Mouse (Mus musculus) MEL (cell line): ENCODE data around the gene Gsk3b.

Source experiments
- CTCF ChIP-seq, 3 experiments: IDR thresholded peaks in 2 of 3; conservative IDR thresholded peaks in 1 of 3; 2 replicates each; pipeline ENCODE4 v1.5.1; 2011 to 2012; ENCODE audit warnings: low read length in 3 of 3, low read depth in 2 of 3, mild to moderate bottlenecking in 2 of 3, improper control_type of control experiment in 1 of 3, inconsistent platforms in 1 of 3, mixed read lengths in 1 of 3, moderate library complexity in 1 of 3; ENCODE audit not compliant: control insufficient read depth in 1 of 3, insufficient read depth in 1 of 3, poor library complexity in 1 of 3, severe bottlenecking in 1 of 3
- E2F4 ChIP-seq: IDR thresholded peaks from 2 replicates; pipeline ENCODE4 v1.6.1; 2011; ENCODE audit warnings: low read depth, low read length, improper control_type of control experiment, borderline replicate concordance
- EP300 ChIP-seq, 2 experiments: IDR thresholded peaks; 2 replicates each; pipeline ENCODE4 v1.6.1; 2011; ENCODE audit warnings: improper control_type of control experiment in 2 of 2, low read length in 2 of 2, low read depth in 1 of 2, mild to moderate bottlenecking in 1 of 2
- ETS1 ChIP-seq: IDR thresholded peaks from 2 replicates; pipeline ENCODE4 v1.6.1; 2012; ENCODE audit warnings: low read depth, mild to moderate bottlenecking, inconsistent platforms, low read length, improper control_type of control experiment, moderate library complexity
- JUND ChIP-seq: IDR thresholded peaks from 2 replicates; pipeline ENCODE4 v1.6.1; 2011; ENCODE audit warnings: low read depth, mild to moderate bottlenecking, improper control_type of control experiment, low read length
- MAZ ChIP-seq: IDR thresholded peaks from 2 replicates; pipeline ENCODE4 v1.6.1; 2012; ENCODE audit warnings: low read depth, mild to moderate bottlenecking, inconsistent platforms, low read length, improper control_type of control experiment
- MEF2A ChIP-seq: IDR thresholded peaks from 2 replicates; pipeline ENCODE4 v1.6.1; 2014; ENCODE audit warnings: low read depth, mild to moderate bottlenecking, inconsistent platforms, low read length, improper control_type of control experiment; ENCODE audit not compliant: poor library complexity, insufficient replicate concordance, severe bottlenecking; ENCODE audit errors: extremely low read depth
- POLR2A ChIP-seq, 2 experiments: IDR thresholded peaks; 2 replicates each; pipeline ENCODE4 v1.6.1; 2011 to 2012; ENCODE audit warnings: low read length in 2 of 2, mild to moderate bottlenecking in 2 of 2, control low read depth in 1 of 2, improper control_type of control experiment in 1 of 2, low read depth in 1 of 2, moderate library complexity in 1 of 2; ENCODE audit not compliant: control insufficient read depth in 1 of 2, insufficient read depth in 1 of 2, poor library complexity in 1 of 2
- SIN3A ChIP-seq: IDR thresholded peaks from 2 replicates; pipeline ENCODE4 v1.6.1; 2012; ENCODE audit warnings: low read length, improper control_type of control experiment, inconsistent platforms
- UBTF ChIP-seq: IDR thresholded peaks from 2 replicates; pipeline ENCODE4 v1.6.1; 2012; ENCODE audit warnings: low read depth, mild to moderate bottlenecking, inconsistent platforms, low read length, improper control_type of control experiment, moderate library complexity, borderline replicate concordance; ENCODE audit not compliant: insufficient read depth
- USF2 ChIP-seq, 2 experiments: IDR thresholded peaks; 2 replicates each; pipeline ENCODE4 v1.6.1; 2011 to 2012; ENCODE audit warnings: improper control_type of control experiment in 2 of 2, low read length in 2 of 2, borderline replicate concordance in 1 of 2, inconsistent platforms in 1 of 2, low read depth in 1 of 2, mild to moderate bottlenecking in 1 of 2; ENCODE audit not compliant: insufficient read depth in 1 of 2

DNA sequence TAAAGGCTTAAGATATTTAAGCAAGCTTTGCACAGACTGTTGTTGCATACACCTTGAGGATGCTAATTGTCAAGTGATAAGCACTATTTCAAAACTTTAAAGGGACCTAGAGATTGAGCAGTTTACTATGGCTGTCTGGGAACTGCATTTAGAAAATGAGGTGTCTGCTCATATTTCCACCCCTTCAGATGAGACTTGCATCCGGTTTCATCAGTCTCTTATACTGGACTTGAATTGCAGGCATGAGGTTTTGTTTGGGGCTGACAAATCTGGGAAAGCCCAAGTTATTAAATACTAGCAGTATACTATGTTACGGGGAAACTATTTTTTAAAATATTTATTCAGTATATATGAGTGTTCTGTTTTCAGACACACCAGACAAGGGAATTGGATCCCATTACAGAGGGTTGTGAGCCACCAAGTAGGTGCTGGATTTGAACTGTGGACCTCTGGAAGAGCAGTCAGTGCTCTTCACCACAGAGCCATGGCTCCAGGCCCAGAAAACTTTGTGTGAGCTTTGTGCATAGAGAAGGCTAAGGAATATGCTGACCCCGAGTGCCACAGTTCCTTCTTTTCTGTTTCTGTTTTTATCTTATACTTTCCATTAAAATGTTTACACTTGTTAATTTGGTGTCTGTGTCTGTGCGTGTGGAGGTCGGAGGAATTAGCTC lies 6.5 kb downstream of the Gsk3b start:
- TF ChIP-seq USF2 (IDR thresholded peaks at IDR 0.05; ENCODE audit: borderline replicate concordance in 1 of 2, insufficient read depth in 1 of 2, low read depth in 1 of 2, low read length in 2 of 2) (no peak), EP300 (IDR thresholded peaks at IDR 0.05; ENCODE audit: low read depth in 1 of 2, low read length in 2 of 2) (no peak), CTCF (IDR thresholded peaks at IDR 0.05 in 2 of 3, conservative IDR thresholded peaks at IDR 0.05 in 1 of 3; ENCODE audit: control insufficient read depth in 1 of 3, insufficient read depth in 1 of 3, low read depth in 2 of 3, low read length in 3 of 3, poor library complexity in 1 of 3, severe bottlenecking in 1 of 3) (no peak), MAZ (no peak), SIN3A (no peak), POLR2A (IDR thresholded peaks at IDR 0.05; ENCODE audit: control insufficient read depth in 1 of 2, insufficient read depth in 1 of 2, low read depth in 1 of 2, low read length in 2 of 2, poor library complexity in 1 of 2) (no peak), UBTF (no peak), ETS1 (no peak), E2F4 (no peak), MEF2A (no peak), JUND (no peak)
